Mouse (Mus musculus): ENCODE results near the gene Arhgef3. TPM values are rescaled to one million over a fixed set of nuclear protein-coding genes. Genes with fewer than 3 reads are reported as not detected.

Arhgef3 gene
- polyA plus RNA-seq, 1 experiment from 2014 or later, result 15.2 TPM

DNA sequence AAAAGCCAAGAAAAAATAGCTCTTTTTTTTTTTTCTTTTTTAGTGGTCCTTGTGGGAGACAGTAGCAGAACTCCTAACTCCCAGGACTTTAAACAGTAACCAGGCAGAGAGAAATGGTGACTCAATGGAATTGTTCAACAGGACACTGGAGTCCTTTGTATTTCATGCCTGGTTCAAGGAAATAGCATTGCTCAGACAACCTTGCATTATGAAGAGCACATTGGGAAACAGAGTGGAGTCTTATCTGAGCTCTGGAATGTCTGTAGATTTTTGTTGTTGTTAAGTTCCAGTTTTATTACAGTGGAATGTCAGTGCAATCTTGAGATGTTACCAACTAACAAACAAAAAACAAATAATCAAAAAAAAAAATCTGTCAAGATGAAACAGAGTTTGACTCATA is 169.3 kb downstream of the Arhgef3 start:
- Histone ChIP-seq H3K9me3 (no peaks in the 10 kb centered on the region), H3K27me3 (replicated peaks) (no peaks in the 10 kb centered on the region), H3K27ac (no peak overlapping the region), H3K9ac (no peak overlapping the region), H3K4me2 (no peak overlapping the region), H3K4me3 (replicated peaks) (no peak overlapping the region), H3K4me1 (0 out of 2 replicates have a peak, but pooled peaks cover 4% of the 10 kb centered on the region), H3K36me3 (no peaks in the 10 kb centered on the region)
- no peak for ATAC-seq (ENCODE audit: insufficient read depth, low FRiP score, low read depth)

DNA sequence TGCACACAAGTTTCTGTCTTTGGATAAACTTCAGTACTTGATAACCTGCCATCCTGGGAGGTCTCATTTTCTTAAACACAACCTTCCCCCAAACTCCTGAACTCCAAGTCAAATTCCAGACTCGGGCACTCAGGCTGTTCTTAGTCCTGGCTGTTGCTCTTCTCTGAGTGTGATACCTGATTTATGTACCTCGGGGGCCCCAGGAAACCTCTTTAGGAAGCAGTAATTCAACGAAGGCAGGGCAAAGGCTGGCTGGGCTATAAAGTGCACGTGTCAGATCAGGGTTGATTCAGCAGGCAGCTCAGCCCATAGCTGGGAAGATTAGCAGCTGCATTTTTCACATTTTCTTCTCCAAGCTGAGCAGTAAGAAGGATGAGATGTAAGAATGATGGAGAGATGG is 171.5 kb downstream of the Arhgef3 start:
- no peak overlapping the region for H3K4me3 ChIP-seq (replicated peaks)
- ATAC-seq (ENCODE audit: insufficient read depth, low FRiP score, low read depth), result no peak
- H3K4me1 ChIP-seq, result 0 out of 2 replicates have a peak, but pooled peaks cover 4% of the 10 kb centered on the region
- H3K9ac ChIP-seq, result no peak overlapping the region
- no peaks in the 10 kb centered on the region for H3K36me3 ChIP-seq
- no peak overlapping the region for H3K4me2 ChIP-seq
- H3K9me3 ChIP-seq, result no peaks in the 10 kb centered on the region
- H3K27me3 ChIP-seq (replicated peaks), result no peaks in the 10 kb centered on the region
- WGBS, result 8% methylated on average over 4 of the region's 4 CpGs
- H3K27ac ChIP-seq, result no peak overlapping the region

DNA sequence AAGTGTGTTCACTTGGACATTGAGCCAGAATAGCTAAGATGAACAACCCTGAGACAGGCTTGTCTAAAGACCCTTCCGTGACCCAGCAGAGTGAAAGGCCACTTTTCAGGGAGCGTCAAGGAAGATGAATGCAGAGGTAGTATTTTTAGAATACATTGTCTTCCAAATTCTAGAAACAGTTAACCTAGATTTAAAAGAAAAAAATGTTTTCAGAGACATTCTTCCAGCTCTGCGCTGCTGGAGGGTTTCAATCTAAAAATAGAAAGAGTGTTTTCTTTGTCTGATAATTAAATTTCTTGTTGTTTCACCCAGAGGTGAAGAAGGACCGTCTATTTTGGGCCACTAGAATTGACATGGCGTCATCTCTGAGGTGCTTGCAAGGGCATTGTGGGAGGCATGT is 174.4 kb downstream of the Arhgef3 start:
- Histone ChIP-seq H3K36me3 (no peaks in the 10 kb centered on the region), H3K4me2 (no peak overlapping the region), H3K9ac (no peak overlapping the region), H3K4me1 (0 out of 2 replicates have a peak, but pooled peaks cover 4% of the 10 kb centered on the region), H3K9me3 (no peaks in the 10 kb centered on the region), H3K27me3 (replicated peaks) (no peaks in the 10 kb centered on the region), H3K27ac (no peak overlapping the region), H3K4me3 (replicated peaks) (no peak overlapping the region)
- ATAC-seq (ENCODE audit: insufficient read depth, low FRiP score, low read depth), result no peak
- WGBS, result 65% methylated on average over 5 of the region's 5 CpGs

DNA sequence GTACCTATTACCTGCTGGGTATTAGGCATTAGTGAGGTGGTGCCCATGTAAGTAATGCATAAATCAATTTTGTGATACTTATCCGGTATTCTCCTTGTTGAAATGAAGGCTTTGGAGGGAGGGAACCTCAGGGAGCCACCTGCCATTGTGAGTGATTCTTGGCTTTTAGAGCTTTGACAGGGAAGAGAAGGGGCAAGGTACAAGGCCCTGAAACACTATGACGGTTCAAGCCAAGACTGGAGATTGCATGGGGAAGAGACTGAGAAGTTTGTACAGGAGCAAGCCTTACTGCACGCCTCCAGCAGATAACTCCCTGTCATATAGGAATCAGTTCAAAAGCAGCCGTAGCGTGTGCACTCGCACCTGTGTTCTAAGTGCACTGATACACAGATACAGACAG is 177.4 kb downstream of the Arhgef3 start:
- no peak overlapping the region for H3K4me2 ChIP-seq
- H3K36me3 ChIP-seq, result no peaks in the 10 kb centered on the region
- no peaks in the 10 kb centered on the region for H3K27me3 ChIP-seq (replicated peaks)
- no peak overlapping the region for H3K9ac ChIP-seq
- WGBS, result 72% methylated on average over 6 of the region's 6 CpGs
- no peaks in the 10 kb centered on the region for H3K4me1 ChIP-seq
- H3K4me3 ChIP-seq (replicated peaks), result no peak overlapping the region
- ATAC-seq (ENCODE audit: insufficient read depth, low FRiP score, low read depth), result no peak
- H3K27ac ChIP-seq, result no peak overlapping the region
- no peaks in the 10 kb centered on the region for H3K9me3 ChIP-seq

DNA sequence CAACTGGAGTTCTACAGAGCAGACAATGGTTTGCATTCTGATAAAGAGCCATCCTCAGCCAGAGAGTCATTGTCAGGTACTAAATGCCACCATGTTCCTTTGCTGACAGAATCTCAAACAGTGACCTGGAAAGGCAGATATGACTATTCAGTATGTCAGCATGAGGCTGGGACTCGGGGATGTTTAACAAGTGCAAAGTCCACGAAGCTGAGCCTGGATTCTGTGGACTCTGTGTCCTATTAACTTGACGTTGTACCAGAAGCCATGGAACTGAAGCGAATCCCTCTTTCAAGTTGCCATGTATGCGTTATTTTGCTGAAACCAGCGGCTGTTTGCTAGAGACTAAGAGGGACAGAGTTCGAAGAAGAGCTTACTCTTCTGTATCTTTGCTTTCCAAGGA is 181.1 kb downstream of the Arhgef3 start:
- peak; percentile 38; the same call in 1 of the 2 replicates for ATAC-seq (ENCODE audit: insufficient read depth, low FRiP score, low read depth)
- Histone ChIP-seq H3K4me3 (replicated peaks) (no peak overlapping the region), H3K9ac (no peak overlapping the region), H3K9me3 (no peaks in the 10 kb centered on the region), H3K4me1 (no peaks in the 10 kb centered on the region), H3K27me3 (replicated peaks) (no peaks in the 10 kb centered on the region), H3K36me3 (no peaks in the 10 kb centered on the region), H3K4me2 (no peak overlapping the region), H3K27ac (no peak overlapping the region)
- 73% methylated on average over 7 of the region's 7 CpGs for WGBS

DNA sequence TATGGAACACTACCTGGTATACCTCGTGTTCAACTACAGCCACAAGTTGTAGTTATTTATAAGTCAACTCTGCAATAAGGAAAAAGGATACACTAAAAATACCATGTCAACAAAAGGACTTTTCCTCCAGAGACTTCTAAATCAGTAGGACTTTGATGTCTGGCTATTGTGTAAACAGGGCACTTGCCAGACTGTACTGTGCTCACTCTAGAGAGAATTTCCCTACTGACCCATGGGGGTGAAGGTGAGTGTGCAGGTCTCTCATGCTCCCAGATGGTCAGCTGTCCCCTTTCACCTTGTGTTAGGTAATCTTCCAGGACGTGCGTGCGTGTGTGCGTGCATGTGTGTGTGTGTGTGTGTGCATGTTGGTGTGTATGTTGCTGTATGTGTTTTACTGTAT is 182.3 kb downstream of the Arhgef3 start:
- Histone ChIP-seq H3K4me1 (no peaks in the 10 kb centered on the region), H3K9ac (no peak overlapping the region), H3K9me3 (no peaks in the 10 kb centered on the region), H3K27ac (no peak overlapping the region), H3K4me3 (replicated peaks) (no peak overlapping the region), H3K4me2 (no peak overlapping the region), H3K36me3 (no peaks in the 10 kb centered on the region), H3K27me3 (replicated peaks) (no peaks in the 10 kb centered on the region)
- WGBS, result 65% methylated on average over 5 of the region's 5 CpGs
- ATAC-seq (ENCODE audit: insufficient read depth, low FRiP score, low read depth), result no peak

DNA sequence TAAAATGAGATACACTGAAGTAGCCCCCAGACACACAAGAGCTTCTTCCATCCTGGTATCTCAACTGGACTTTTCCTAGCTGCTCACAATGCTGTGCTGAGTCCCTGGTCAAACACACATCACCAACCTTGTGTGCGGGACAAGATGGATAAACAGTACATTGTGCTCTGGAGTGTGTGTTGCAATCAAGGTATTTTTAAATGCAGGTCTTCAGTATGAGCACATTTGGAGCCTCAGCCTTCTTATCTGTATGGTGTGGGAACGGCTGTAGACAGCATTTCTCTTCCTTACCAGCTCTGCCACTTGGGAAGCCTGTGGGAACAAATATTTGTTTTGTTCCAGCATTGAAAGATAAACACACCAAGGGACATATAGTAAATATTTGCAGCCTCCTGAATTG is 184.2 kb downstream of the Arhgef3 start:
- Histone ChIP-seq H3K9me3 (no peaks in the 10 kb centered on the region), H3K36me3 (no peaks in the 10 kb centered on the region), H3K4me3 (replicated peaks) (no peak overlapping the region), H3K27ac (no peak overlapping the region), H3K9ac (no peak overlapping the region), H3K27me3 (replicated peaks) (no peaks in the 10 kb centered on the region), H3K4me1 (no peaks in the 10 kb centered on the region), H3K4me2 (no peak overlapping the region)
- no peak for ATAC-seq (ENCODE audit: insufficient read depth, low FRiP score, low read depth)
- WGBS, result 52% methylated on average over 2 of the region's 2 CpGs

DNA sequence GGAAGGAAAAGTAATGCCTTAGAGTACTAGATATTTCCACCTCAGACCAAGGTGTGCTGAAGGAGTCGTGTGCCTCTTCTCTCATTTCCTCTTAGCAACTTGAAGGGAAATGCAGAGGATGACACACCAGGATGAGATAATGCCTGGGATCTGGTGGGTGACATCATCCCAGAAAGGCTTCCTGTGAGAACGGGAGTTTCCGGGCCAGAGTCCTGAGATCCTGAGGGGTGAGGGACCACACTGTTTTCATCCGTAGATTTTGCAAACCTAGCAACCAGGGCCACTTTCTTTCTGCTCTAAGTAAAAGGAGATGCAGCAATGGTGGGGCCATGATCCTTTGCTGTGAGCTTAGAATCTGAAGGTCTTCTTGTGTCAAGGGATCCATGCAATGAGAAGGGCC is 185.0 kb downstream of the Arhgef3 start:
- 60% methylated on average over 4 of the region's 4 CpGs for WGBS
- Histone ChIP-seq H3K27me3 (replicated peaks) (no peaks in the 10 kb centered on the region), H3K4me2 (no peak overlapping the region), H3K9me3 (no peaks in the 10 kb centered on the region), H3K4me1 (no peaks in the 10 kb centered on the region), H3K9ac (no peak overlapping the region), H3K36me3 (no peaks in the 10 kb centered on the region), H3K27ac (no peak overlapping the region), H3K4me3 (replicated peaks) (no peak overlapping the region)
- no peak for ATAC-seq (ENCODE audit: insufficient read depth, low FRiP score, low read depth)

DNA sequence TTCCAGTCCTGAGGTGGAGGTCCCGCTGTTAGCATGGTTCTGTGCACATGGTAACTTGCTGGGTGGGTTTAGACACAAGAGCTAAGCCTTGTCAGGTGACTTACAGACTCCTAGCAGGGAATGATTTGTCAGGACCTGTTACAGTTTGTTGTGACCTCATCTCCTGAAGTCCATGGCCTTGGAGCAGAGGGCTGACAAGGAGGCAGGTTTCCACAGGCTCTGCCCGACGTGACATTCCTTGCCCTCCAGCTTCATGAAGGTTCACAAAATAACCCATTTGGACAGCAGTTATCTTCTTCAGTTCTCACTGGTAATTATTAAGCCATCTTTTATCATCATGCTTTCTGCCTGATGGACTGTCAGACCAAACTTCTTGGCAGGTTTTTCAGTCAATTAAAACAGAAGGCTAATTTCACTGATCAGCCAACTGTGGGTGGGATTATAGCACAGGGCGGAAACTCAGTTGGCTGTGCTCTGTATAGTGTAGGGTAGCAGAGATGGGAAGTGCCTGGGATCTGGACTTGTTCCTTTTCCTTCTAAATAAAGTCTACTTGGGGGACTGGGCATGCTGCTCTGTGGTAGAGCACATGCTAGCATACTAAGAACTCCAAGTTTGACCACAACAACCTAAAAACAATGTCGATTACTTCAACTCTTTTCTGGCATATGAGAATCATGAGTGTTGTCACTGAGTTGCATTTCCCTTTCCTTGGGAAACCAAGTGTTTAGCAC is 187.2 kb downstream of the Arhgef3 start:
- no peaks in the 10 kb centered on the region for H3K27me3 ChIP-seq (replicated peaks)
- 65% methylated on average over 5 of the region's 5 CpGs for WGBS
- peak; percentile 53; the same call in 1 of the 2 replicates for ATAC-seq (ENCODE audit: insufficient read depth, low FRiP score, low read depth)
- no peak overlapping the region; the same call in 1 of the 2 replicates for H3K27ac ChIP-seq
- H3K4me3 ChIP-seq (replicated peaks), result no peak overlapping the region
- no peak overlapping the region for H3K9ac ChIP-seq
- no peaks in the 10 kb centered on the region for H3K9me3 ChIP-seq
- H3K36me3 ChIP-seq, result no peaks in the 10 kb centered on the region
- no peak overlapping the region for H3K4me2 ChIP-seq
- no peaks in the 10 kb centered on the region for H3K4me1 ChIP-seq

DNA sequence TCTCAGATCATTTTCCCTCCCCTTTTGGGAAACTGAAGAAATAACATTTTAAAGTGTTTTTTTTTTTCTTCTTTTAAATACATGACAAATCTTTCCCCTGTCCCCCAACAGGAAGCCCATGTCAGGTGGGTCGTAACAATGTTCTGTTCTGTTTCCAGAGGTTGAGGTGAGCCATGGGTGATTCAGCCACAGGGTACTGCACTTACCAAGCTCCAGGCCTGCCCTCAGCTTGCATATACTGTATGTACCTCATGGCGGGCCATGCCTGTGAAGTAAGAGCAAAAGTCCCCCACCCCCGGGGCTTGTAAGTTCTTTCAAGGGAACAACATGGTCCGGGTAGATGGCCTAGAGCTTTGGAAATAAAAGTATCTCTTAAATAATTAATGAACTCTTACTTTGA is 188.6 kb downstream of the Arhgef3 start:
- no peaks in the 10 kb centered on the region for H3K27me3 ChIP-seq (replicated peaks)
- WGBS, result 79% methylated on average over 4 of the region's 4 CpGs
- no peaks in the 10 kb centered on the region for H3K36me3 ChIP-seq
- H3K4me3 ChIP-seq (replicated peaks), result no peak overlapping the region
- H3K4me2 ChIP-seq, result no peak overlapping the region
- H3K4me1 ChIP-seq, result no peaks in the 10 kb centered on the region
- no peak overlapping the region for H3K27ac ChIP-seq
- no peak for ATAC-seq (ENCODE audit: insufficient read depth, low FRiP score, low read depth)
- H3K9ac ChIP-seq, result no peak overlapping the region
- no peaks in the 10 kb centered on the region for H3K9me3 ChIP-seq

DNA sequence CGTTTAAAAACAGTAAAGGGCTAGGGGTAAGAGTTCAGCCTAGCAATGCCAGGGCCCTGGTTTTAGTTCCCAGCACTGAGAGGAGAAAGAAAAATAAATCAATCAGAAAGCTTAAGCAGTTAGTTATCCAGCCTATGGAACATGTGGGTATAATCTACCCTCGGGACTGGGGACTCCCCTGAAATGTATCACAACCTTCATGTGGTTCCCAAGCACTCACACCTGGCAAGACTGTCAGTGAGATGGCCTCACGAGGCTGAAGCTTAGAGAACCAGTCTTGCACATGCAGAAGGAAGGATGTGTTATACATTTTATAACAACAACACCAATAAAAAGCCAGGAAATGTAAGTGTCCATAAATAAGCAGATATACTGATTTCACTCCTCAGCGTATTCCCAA is 189.7 kb downstream of the Arhgef3 start:
- Histone ChIP-seq H3K27ac (no peak overlapping the region), H3K4me1 (no peaks in the 10 kb centered on the region), H3K9ac (no peak overlapping the region), H3K9me3 (no peaks in the 10 kb centered on the region), H3K4me2 (no peak overlapping the region), H3K36me3 (no peaks in the 10 kb centered on the region), H3K27me3 (replicated peaks) (no peaks in the 10 kb centered on the region), H3K4me3 (replicated peaks) (no peak overlapping the region)
- no peak for ATAC-seq (ENCODE audit: insufficient read depth, low FRiP score, low read depth)
- whole genome bisulfite sequencing, result 69% methylated on average over 4 of the region's 4 CpGs

DNA sequence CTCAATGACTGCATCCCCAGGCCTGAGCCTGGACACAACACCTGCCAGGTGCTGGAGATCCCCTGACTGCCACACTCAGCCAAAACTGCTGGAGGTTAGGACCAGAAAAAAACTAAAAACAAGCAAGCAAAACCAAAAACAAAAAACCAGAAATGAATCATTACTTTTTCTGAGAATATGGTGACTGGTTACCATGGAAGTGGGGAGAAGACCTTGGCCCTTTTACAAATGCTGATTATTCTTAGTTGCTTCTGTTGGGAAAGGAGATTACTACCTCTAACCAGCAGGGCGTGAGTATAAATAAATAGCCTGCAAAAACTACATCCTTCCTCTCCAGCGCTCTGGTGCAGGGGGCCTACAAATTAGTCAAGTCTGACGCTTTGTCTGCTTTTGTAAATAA is 194.1 kb downstream of the Arhgef3 start:
- no peak overlapping the region for H3K9ac ChIP-seq
- ATAC-seq (ENCODE audit: insufficient read depth, low FRiP score, low read depth), result no peak

More for the DNA sequence above, 194.1 kb downstream of the Arhgef3 start:
- H3K36me3 ChIP-seq, result no peaks in the 10 kb centered on the region
- H3K4me2 ChIP-seq, result no peak overlapping the region
- H3K4me1 ChIP-seq, result no peaks in the 10 kb centered on the region
- no peak overlapping the region for H3K4me3 ChIP-seq (replicated peaks)
- H3K27me3 ChIP-seq (replicated peaks), result no peaks in the 10 kb centered on the region
- H3K9me3 ChIP-seq, result no peaks in the 10 kb centered on the region
- no peak overlapping the region for H3K27ac ChIP-seq
- WGBS, result 68% methylated on average over 3 of the region's 3 CpGs

Data from stomach, embryonic 15.5 days (tissue).